Mouse (Mus musculus) intestine, embryonic 14.5 days (tissue): ENCODE measurements at regions not wholly inside any gene's neighbourhood (a gene's known extent, or its start where the extent isn't known, plus 50 kb on each side); places are given as distances from the start of the nearest gene placed in this dataset.
A peak's percentile ranks its signal among the peaks of the same experiment; 100 is the strongest.
"Not testable (repeated sequence)": the region's sequence is repeated elsewhere in the genome, so short reads cannot be mapped to it uniquely, and the experiment has no call there.

Source experiments
- ATAC-seq: fragments of 200-750 bp; cut with Nextera tagmentation; replicated peaks from 2 replicates; pipeline ENCODE4 v1.8.0; 2017; ENCODE audit warnings: low read depth, moderate number of reproducible peaks, moderate TSS enrichment, moderate library complexity; ENCODE audit not compliant: low FRiP score, low TSS enrichment
- DNase-seq: peaks from one replicate; pipeline ENCODE4 v3.0.0-alpha.2; 2018; ENCODE audit warnings: low spot score
- H3K27ac ChIP-seq: fragments of 300-500 bp; sonication (generic); 2 replicates; pipeline ENCODE4 v1.5.1; 2014; ENCODE audit warnings: low read depth, mild to moderate bottlenecking, control low read depth
- H3K27me3 ChIP-seq: fragments of 300-500 bp; sonication (generic); replicated peaks from 2 replicates; pipeline ENCODE4 v1.6.1; 2014; ENCODE audit warnings: low read length, control low read depth; ENCODE audit not compliant: control insufficient read depth, insufficient read depth
- H3K36me3 ChIP-seq: fragments of 300-500 bp; sonication (generic); 2 replicates; pipeline ENCODE4 v1.6.1; 2014; ENCODE audit warnings: low read length, control low read depth; ENCODE audit not compliant: control insufficient read depth, insufficient read depth
- H3K4me1 ChIP-seq: fragments of 300-500 bp; sonication (generic); replicated peaks from 2 replicates; pipeline ENCODE4 v1.6.1; 2014; ENCODE audit warnings: low read length, control low read depth, mixed read lengths; ENCODE audit not compliant: control insufficient read depth, insufficient read depth
- H3K4me2 ChIP-seq: fragments of 300-500 bp; sonication (generic); 2 replicates; pipeline ENCODE4 v1.6.1; 2014; ENCODE audit warnings: low read length
- H3K4me3 ChIP-seq: fragments of 300-500 bp; sonication (generic); 2 replicates; pipeline ENCODE4 v1.5.1; 2014; ENCODE audit warnings: low read depth, low read length, control low read depth, mixed read lengths
- H3K9ac ChIP-seq: fragments of 300-500 bp; sonication (generic); 2 replicates; pipeline ENCODE4 v1.6.1; 2014; ENCODE audit warnings: mild to moderate bottlenecking, low read length
- H3K9me3 ChIP-seq: fragments of 300-500 bp; sonication (generic); 2 replicates; pipeline ENCODE4 v1.6.1; 2016; ENCODE audit warnings: low read length, control low read depth; ENCODE audit not compliant: control insufficient read depth
- WGBS: fragments of 180-500 bp; shearing (Covaris S2); extraction: QIAGEN DNeasy Blood & Tissue Kit; methylation state at CpG from one replicate; pipeline ENCODE4 v1.1.7; 2014; 5-methylcytosine and 5-hydroxymethylcytosine counted together

- WGBS: 26% methylated on average over 4 of the region's 4 CpGs
- no peak for DNase-seq
- H3K9ac ChIP-seq: no peak overlapping the region
Observed at GRCm38 (mm10) chr2:81848836-81849410, 204.1 kb upstream of the Zfp804a start.

GRCm38 (mm10) chr2:81849927-81850326, 203.1 kb upstream of the Zfp804a start:
- Histone ChIP-seq H3K27ac (no peak overlapping the region), H3K4me3 (no peak overlapping the region), H3K9ac (no peak overlapping the region), H3K9me3 (no peaks in the 10 kb centered on the region), H3K4me1 (no peaks in the 10 kb centered on the region), H3K4me2 (no peak overlapping the region), H3K36me3 (no peaks in the 10 kb centered on the region), H3K27me3 (no peaks in the 10 kb centered on the region)
- DNase-seq (no peak), ATAC-seq (no peak)
- 60% methylated on average over 4 of the region's 4 CpGs for WGBS

More at GRCm38 (mm10) chr2:81848836-81849410, 204.1 kb upstream of the Zfp804a start:
- H3K4me2 ChIP-seq: no peak overlapping the region
- H3K27ac ChIP-seq: no peak overlapping the region
- H3K9me3 ChIP-seq: no peaks in the 10 kb centered on the region
- no peaks in the 10 kb centered on the region for H3K36me3 ChIP-seq
- ATAC-seq: no peak
- H3K27me3 ChIP-seq: no peaks in the 10 kb centered on the region
- H3K4me3 ChIP-seq: no peak overlapping the region
- no peaks in the 10 kb centered on the region for H3K4me1 ChIP-seq

GRCm38 (mm10) chr2:81885438-81885837, 167.6 kb upstream of the Zfp804a start:
- 70% methylated on average over 1 of the region's 1 CpGs for WGBS
- DNase-seq (no peak), ATAC-seq (no peak)
- no peak overlapping the region for H3K27ac ChIP-seq
- no peaks in the 10 kb centered on the region for H3K36me3 ChIP-seq
- H3K4me1 ChIP-seq: no peaks in the 10 kb centered on the region
- H3K27me3 ChIP-seq: no peaks in the 10 kb centered on the region
- no peaks in the 10 kb centered on the region for H3K9me3 ChIP-seq
- H3K9ac ChIP-seq: no peak overlapping the region
- H3K4me3 ChIP-seq: no peak overlapping the region
- H3K4me2 ChIP-seq: no peak overlapping the region

GRCm38 (mm10) chr2:81892570-81892969, 160.5 kb upstream of the Zfp804a start:
- not testable (repeated sequence) for H3K36me3 ChIP-seq, H3K27ac ChIP-seq, H3K27me3 ChIP-seq, H3K9ac ChIP-seq, H3K9me3 ChIP-seq, H3K4me3 ChIP-seq, DNase-seq, H3K4me2 ChIP-seq, H3K4me1 ChIP-seq
- peak; percentile 71; the same call in 1 of the 2 replicates for ATAC-seq
- 31% methylated on average over 7 of the region's 7 CpGs for WGBS

GRCm38 (mm10) chr2:81939360-81939759, 113.7 kb upstream of the Zfp804a start:
- H3K4me3 ChIP-seq: no peak overlapping the region
- no peaks in the 10 kb centered on the region for H3K9me3 ChIP-seq
- 69% methylated on average over 3 of the region's 3 CpGs for WGBS
- H3K4me1 ChIP-seq: no peaks in the 10 kb centered on the region
- H3K27me3 ChIP-seq: no peaks in the 10 kb centered on the region
- no peak overlapping the region for H3K9ac ChIP-seq
- H3K36me3 ChIP-seq: no peaks in the 10 kb centered on the region
- H3K27ac ChIP-seq: no peak overlapping the region
- no peak overlapping the region for H3K4me2 ChIP-seq
- DNase-seq (no peak), ATAC-seq (no peak)
